Mouse (Mus musculus) liver, postnatal 0 days (tissue): ENCODE results near the gene Hist1h2ac.

Source experiments
- CTCF ChIP-seq: sonication (generic); IDR thresholded peaks from 2 replicates; pipeline ENCODE4 v1.5.1; 2016; ENCODE audit warnings: antibody characterized with exemption, low read depth
- EP300 ChIP-seq: IDR thresholded peaks from 2 replicates; pipeline ENCODE4 v1.6.1; 2016; ENCODE audit warnings: antibody characterized with exemption, low read depth, mild to moderate bottlenecking

GRCm38 (mm10) chr13:23724239-23724638 lies 40.5 kb upstream of the Hist1h2ac start:
- TF ChIP-seq CTCF = no peak
- TF ChIP-seq EP300 = no peak
